Mouse (Mus musculus) brain, embryonic 14.5 days (tissue): ENCODE results near the gene Aknad1. TPM values are rescaled to one million over a fixed set of nuclear protein-coding genes. Genes with fewer than 3 reads are reported as not detected.

Experiments used
- DNase-seq: peaks from one replicate; pipeline ENCODE4 v3.0.0-alpha.2; 2011; ENCODE audit warnings: low read depth
- CTCF ChIP-seq: fragments of 200-500 bp; IDR thresholded peaks from 2 replicates; pipeline ENCODE4 v1.5.1; 2012; ENCODE audit warnings: inconsistent platforms, mild to moderate bottlenecking, moderate library complexity, borderline replicate concordance; ENCODE audit not compliant: insufficient read depth, insufficient read length; ENCODE audit errors: extremely low read depth
- POLR2A ChIP-seq: fragments of 200-500 bp; IDR thresholded peaks from 2 replicates; pipeline ENCODE4 v1.6.1; 2012; ENCODE audit warnings: mild to moderate bottlenecking, inconsistent platforms, borderline replicate concordance; ENCODE audit not compliant: poor library complexity, insufficient read depth, insufficient read length, severe bottlenecking; ENCODE audit errors: extremely low read depth
- polyA plus RNA-seq: library from polyadenylated mRNA; depleted of rRNA; stranded (reverse); fragments of >200 nt; gene quantifications from 2 replicates; pipeline ENCODE4 v1.2.3, GENCODE M21; 2012

The Aknad1 gene
- polyA plus RNA-seq, 1 experiment, result 0.03 TPM

GRCm38 (mm10) chr3:108721076-108721991, 18.1 kb upstream of the Aknad1 start:
- TF ChIP-seq POLR2A (no peak), CTCF (peak; percentile 33; the same call in 1 of the 2 replicates)
- peak; percentile 86 for DNase-seq

- TF ChIP-seq CTCF (no peak), POLR2A (peak; percentile 66)
- DNase-seq, result peak; percentile 98
These were observed 17.2 kb upstream of the Aknad1 start, which contains the start of gene Gpsm2 for GRCm38 (mm10) chr3:108722036-108722872. TSS of gene Gpsm2 (minus strand) at chr3:108722309.

- TF ChIP-seq CTCF, result no peak
- TF ChIP-seq POLR2A, result no peak
- no peak for DNase-seq
These were observed 13.0 kb upstream of the Aknad1 start for GRCm38 (mm10) chr3:108726413-108726812.

DNA sequence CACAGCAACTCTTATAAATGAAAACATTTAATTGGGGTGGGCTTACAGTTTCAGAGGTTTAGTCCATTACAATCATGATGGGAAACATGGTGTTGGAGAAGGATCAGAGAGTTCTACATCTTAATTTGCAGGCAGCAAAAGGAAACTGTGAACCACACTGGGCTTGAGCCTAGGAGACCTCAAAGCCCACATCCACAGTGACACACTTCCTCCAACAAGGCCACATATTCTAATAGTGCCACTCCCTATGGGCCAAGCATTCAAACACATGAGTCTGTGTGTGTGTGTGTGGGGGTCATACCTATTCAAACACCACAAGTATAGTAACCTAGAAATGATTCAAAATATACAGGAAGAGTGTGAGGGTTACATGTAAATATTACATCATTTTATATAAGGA, 12.1 kb upstream of the Aknad1 start:
- no peak for DNase-seq
- no peak for TF ChIP-seq CTCF
- no peak for TF ChIP-seq POLR2A

GRCm38 (mm10) chr3:108727776-108728175, 11.7 kb upstream of the Aknad1 start:
- no peak for DNase-seq
- TF ChIP-seq POLR2A, result no peak
- no peak for TF ChIP-seq CTCF

DNA sequence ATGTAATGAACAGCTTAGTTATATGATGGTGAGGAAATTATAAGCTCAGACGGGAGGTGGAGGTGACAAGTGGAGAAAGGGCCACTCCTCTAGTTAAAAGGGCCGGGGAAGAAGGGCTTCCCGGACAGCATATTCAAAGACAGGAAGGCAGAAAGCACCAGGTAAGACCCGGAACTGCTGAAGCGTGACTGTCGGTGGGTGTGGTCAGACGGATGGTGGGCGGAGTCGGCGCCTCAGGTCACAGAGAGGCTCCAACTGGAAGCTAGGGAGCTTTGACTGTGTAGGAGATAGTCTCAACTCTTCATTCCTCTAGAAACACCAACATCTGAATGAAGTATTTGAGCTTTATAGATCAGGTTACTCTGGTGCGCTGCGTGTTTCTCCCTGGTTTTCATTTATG, 9.1 kb upstream of the Aknad1 start:
- DNase-seq, result no peak
- no peak for TF ChIP-seq POLR2A
- TF ChIP-seq CTCF, result no peak

- TF ChIP-seq POLR2A, result no peak
- TF ChIP-seq CTCF, result no peak
- no peak for DNase-seq
These were observed 1.7 kb upstream of the Aknad1 start for GRCm38 (mm10) chr3:108737761-108738160.

DNA sequence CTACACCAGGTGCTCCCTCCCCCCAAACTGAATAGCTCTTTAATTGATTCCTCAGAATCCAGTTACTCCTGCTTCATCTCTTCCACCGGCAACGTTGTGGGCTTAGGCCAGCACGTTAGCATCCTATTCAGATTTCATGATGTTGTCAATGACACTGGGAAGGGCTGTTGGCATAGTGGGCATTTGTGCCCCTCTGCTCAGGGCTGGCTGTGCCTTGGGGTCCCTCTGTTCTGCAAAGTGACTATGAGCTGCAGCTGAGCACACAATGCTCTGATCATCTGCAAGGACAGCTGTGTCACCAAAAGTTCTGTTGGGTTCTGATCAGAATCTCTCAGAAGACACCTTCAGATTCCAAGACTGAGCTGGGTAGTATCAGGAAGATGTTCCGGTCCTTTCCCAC, 4.6 kb downstream of the Aknad1 start:
- DNase-seq, result no peak
- no peak for TF ChIP-seq POLR2A
- TF ChIP-seq CTCF, result no peak

DNA sequence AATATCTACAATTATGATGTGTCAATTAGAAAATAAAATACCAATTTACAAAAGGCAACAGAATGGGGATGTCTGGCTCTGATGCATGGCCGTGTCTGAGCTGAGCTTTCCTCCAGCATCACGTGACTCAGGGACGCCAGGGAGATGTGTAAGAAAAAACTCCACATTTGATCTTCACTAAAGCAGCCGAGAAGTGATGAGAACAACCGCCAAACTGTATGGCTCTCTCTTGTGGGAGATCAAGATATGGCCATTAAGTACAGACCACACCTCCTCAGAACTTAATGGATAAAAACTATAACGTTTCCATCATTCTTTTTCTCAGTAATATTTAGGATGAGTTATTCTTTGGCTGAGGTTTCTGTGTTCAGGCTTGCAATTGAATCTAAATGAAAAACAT, 11.6 kb downstream of the Aknad1 start:
- TF ChIP-seq POLR2A (no peak), CTCF (no peak)

DNA sequence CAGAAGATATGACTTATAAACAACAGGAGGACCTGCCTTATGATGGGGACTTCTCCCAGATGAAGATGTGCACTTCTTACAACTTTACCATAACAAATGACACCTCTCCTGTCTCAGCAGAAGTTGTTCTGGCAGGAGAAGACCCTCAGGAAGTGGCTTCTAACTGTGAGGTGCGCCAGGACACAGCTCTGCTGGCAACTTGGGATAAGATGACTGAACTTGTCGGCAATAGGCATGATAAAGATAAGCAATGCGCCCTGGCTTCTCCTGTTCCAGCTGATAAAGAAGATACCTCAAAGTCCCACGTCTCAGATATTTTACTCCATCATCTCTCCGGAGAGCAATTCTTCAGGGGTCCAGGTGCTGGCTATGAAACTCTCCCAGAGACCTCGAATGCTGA, 12.2 kb downstream of the Aknad1 start:
- no peak for DNase-seq
- TF ChIP-seq CTCF (no peak), POLR2A (no peak)

More for the DNA sequence above, 11.6 kb downstream of the Aknad1 start:
- no peak for DNase-seq

DNA sequence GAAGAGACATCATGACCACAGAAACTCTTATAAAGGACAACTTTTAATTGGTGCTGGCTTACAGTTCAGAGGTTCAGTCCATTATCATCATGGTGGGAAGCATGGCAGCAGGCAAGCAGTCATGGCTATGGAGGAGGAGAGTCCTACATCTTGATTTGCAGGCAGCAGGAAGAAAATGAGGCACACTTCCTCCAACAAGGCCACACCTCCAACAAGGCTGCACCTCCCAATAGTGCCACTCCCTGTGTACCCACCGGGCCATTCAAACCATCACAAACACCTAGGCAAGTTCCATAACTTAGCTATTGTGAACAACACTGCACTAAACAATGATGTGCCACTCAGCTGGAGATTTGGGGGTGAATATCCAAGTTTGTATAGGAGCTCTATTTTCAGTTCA, 15.1 kb downstream of the Aknad1 start:
- DNase-seq, result no peak
- TF ChIP-seq POLR2A (no peak), CTCF (no peak)

GRCm38 (mm10) chr3:108755542-108755941, 16.1 kb downstream of the Aknad1 start:
- TF ChIP-seq POLR2A, result no peak
- no peak for TF ChIP-seq CTCF
- no peak for DNase-seq
